Mouse (Mus musculus): Measurements from ENCODE around the gene Pgk1. TPM values are rescaled to one million over a fixed set of nuclear protein-coding genes. Genes with fewer than 3 reads are reported as not detected.

The Pgk1 gene
- 278 and 285 TPM in 2 replicates for polyA plus RNA-seq (2012; rRNA removed)

DNA sequence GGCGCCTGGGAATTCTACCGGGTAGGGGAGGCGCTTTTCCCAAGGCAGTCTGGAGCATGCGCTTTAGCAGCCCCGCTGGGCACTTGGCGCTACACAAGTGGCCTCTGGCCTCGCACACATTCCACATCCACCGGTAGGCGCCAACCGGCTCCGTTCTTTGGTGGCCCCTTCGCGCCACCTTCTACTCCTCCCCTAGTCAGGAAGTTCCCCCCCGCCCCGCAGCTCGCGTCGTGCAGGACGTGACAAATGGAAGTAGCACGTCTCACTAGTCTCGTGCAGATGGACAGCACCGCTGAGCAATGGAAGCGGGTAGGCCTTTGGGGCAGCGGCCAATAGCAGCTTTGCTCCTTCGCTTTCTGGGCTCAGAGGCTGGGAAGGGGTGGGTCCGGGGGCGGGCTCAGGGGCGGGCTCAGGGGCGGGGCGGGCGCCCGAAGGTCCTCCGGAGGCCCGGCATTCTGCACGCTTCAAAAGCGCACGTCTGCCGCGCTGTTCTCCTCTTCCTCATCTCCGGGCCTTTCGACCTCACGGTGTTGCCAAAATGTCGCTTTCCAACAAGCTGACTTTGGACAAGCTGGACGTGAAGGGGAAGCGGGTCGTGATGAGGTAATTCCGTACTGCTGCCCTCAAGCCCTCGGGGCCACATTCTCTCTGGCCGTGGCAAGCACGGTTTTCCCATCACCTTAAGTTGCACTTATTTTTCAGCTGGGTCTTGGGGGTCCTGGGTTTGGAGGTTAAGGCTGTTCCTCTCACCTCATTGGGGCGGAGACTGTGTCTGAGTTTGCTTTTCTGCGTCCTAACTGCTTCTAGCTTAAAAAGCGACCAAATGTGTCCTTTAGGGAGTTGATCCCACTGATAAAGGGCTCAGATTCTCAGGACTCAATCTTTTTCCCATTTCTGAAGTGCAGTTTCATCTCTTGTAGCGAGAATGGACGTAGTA lies at the start of gene Pgk1:
Gene Pgk1 (plus strand): TSS at position 388 of the 937 bp plus-strand sequence.

DNA sequence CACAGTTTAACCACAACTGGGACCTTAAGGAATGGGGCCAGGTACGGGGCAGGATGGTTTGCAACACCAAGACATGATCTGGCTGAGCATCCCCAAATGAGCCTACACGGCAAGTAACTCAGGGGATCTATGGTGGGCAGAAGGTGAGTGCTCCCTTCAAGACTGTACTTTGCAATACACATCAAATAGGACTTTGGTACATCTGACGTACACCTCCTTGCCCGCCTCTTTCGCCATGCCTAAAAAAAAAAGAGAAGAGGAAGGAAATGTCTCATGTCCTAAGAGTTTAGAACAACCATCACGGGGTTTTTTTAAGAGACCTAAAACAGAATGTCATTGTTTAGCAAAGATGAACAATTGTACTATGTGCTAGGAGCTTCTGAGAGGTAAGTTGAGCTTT lies 44.0 kb upstream of the Pgk1 start, which contains the start of gene Tlr13:
Gene Tlr13 (plus strand): TSS at position 269 of the 400 bp plus-strand sequence.

DNA sequence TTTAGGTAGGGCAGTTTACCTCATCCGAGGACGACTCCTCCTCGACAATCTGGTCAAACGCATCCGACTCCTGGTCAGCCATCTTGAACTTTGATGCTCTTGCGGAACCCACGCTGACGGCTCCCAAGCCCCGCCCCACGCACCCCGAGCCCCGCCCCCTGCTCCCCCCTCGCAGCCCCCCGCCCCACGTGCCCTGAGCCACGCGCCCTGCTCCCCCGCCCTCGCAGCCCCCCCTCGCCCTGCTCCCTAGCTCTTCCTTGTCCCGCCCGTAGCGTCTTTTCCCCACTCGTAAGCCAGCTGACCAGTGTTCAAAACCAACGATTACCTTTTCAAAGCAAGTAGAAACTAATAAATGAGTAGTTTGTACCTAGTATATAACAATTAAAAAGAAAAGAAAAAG lies 34.2 kb downstream of the Pgk1 start, which contains the start of gene Taf9b:
Gene Taf9b (minus strand): TSS at position 101 of the 400 bp plus-strand sequence.

Other genes starting within 250 kb of the Pgk1 start
- 8.2 and 9.0 TPM in 2 replicates for gene Magt1, start 175.2 kb upstream of the Pgk1 start, polyA plus RNA-seq (2012; rRNA removed)
- 326 and 368 TPM in 2 replicates for gene Cox7b, start 171.4 kb upstream of the Pgk1 start, polyA plus RNA-seq (2012; rRNA removed)
- 5.5 and 5.6 TPM in 2 replicates for gene Atp7a, start 159.8 kb upstream of the Pgk1 start, polyA plus RNA-seq (2012; rRNA removed)
- gene Tlr13, start 43.9 kb upstream of the Pgk1 start, polyA plus RNA-seq (2012; rRNA removed), result 0.21 and 0.22 TPM in 2 replicates
- gene Taf9b, start 34.1 kb downstream of the Pgk1 start, polyA plus RNA-seq (2012; rRNA removed), result 14.9 and 15.0 TPM in 2 replicates
- gene Fnd3c2, start 68.3 kb downstream of the Pgk1 start, polyA plus RNA-seq (2012; rRNA removed), result not detected in 2 replicates

All from central nervous system, embryonic 18 days (tissue).